Mouse (Mus musculus): ENCODE data around the gene Dync1h1. TPM values are rescaled to one million over a fixed set of nuclear protein-coding genes. Genes with fewer than 3 reads are reported as not detected.
"Not testable (repeated sequence)": the region's sequence is repeated elsewhere in the genome, so short reads cannot be mapped to it uniquely, and the experiment has no call there.

The Dync1h1 gene
- polyA plus RNA-seq, 1 experiment from 2014 or later, result 41.9 TPM

DNA sequence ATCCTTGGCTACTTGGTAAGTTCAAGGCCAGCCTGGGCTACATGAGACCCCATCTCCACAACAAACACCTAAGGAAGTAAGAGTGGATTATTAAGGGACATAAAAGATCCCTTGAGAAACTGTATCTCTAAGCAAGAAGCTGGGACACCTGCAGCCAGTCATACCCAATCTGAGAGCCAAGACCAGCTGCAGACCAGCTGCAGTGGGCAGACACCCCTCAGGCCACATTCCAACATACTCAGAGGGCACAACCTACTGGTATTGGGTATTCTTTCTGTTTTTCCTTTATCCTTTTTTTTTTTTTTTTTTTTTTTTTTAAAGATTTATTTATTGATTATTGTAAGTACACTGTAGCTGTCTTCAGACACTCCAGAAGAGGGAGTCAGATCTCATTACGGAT, 82.3 kb downstream of the Dync1h1 start:
- H3K27me3 ChIP-seq (ENCODE audit: control insufficient read depth, insufficient read depth, low read depth, low read length), result no peaks in the 10 kb centered on the region
- no peak overlapping the region for H3K4me3 ChIP-seq (ENCODE audit: low read length)
- no CpG with 5 or more reads among the region's 1 CpGs for whole genome bisulfite sequencing
- no peak overlapping the region for H3K27ac ChIP-seq (ENCODE audit: low read length)
- no peak overlapping the region for H3K4me2 ChIP-seq (ENCODE audit: low read depth, low read length)
- peaks cover 5% of the 10 kb centered on the region for H3K4me1 ChIP-seq (replicated peaks; ENCODE audit: control insufficient read depth, insufficient read depth, low read length)
- 0 out of 2 replicates have a peak, but pooled peaks cover 2% of the 10 kb centered on the region for H3K36me3 ChIP-seq (ENCODE audit: control insufficient read depth, insufficient read depth, low read length)
- ATAC-seq (ENCODE audit: low read depth), result no peak
- H3K9me3 ChIP-seq (ENCODE audit: control insufficient read depth, low read length), result no peaks in the 10 kb centered on the region
- no peak overlapping the region for H3K9ac ChIP-seq (ENCODE audit: low read length)

GRCm38 (mm10) chr12:110687894-110688734, 86.9 kb downstream of the Dync1h1 start:
- Histone ChIP-seq H3K4me2 (ENCODE audit: low read depth, low read length) (no peak overlapping the region), H3K9ac (ENCODE audit: low read length) (no peak overlapping the region), H3K4me3 (ENCODE audit: low read length) (no peak overlapping the region), H3K9me3 (ENCODE audit: control insufficient read depth, low read length) (no peaks in the 10 kb centered on the region), H3K4me1 (replicated peaks; ENCODE audit: control insufficient read depth, insufficient read depth, low read length) (peaks cover 5% of the 10 kb centered on the region; the same call in 1 of the 2 replicates), H3K36me3 (ENCODE audit: control insufficient read depth, insufficient read depth, low read length) (peaks cover 23% of the 10 kb centered on the region), H3K27ac (ENCODE audit: low read length) (peak overlapping the region; percentile 48), H3K27me3 (ENCODE audit: control insufficient read depth, insufficient read depth, low read depth, low read length) (no peaks in the 10 kb centered on the region)
- 49% methylated on average over 12 of the region's 12 CpGs for WGBS
- peak; percentile 83 for ATAC-seq (ENCODE audit: low read depth)

DNA sequence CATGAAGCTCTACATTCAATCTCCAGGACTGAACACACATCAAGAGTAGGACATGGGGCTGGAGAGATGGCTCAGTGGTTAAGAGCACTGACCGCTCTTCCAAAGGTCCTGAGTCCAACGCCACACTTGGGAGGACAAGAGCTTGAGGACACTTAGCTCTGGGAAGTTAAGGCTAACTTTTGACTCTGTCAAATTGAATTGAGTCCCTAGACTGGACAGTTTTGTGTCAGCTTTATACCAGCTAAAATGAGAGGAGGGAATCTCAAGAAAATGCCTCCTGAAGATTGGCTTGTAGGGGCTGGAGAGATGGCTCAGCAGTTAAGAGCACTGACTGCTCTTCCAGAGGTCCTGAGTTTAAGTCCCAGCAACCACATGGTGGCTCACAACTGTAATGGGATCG, 87.7 kb downstream of the Dync1h1 start:
- not testable (repeated sequence) for H3K4me3 ChIP-seq (ENCODE audit: low read length); H3K27ac ChIP-seq (ENCODE audit: low read length); H3K4me2 ChIP-seq (ENCODE audit: low read depth, low read length); H3K9me3 ChIP-seq (ENCODE audit: control insufficient read depth, low read length); H3K4me1 ChIP-seq (replicated peaks; ENCODE audit: control insufficient read depth, insufficient read depth, low read length); H3K9ac ChIP-seq (ENCODE audit: low read length); ATAC-seq (ENCODE audit: low read depth); H3K27me3 ChIP-seq (ENCODE audit: control insufficient read depth, insufficient read depth, low read depth, low read length)
- peaks cover 25% of the 10 kb centered on the region for H3K36me3 ChIP-seq (ENCODE audit: control insufficient read depth, insufficient read depth, low read length)
- 90% methylated on average over 3 of the region's 3 CpGs for WGBS

- Histone ChIP-seq H3K36me3 (ENCODE audit: control insufficient read depth, insufficient read depth, low read length) (peaks cover 32% of the 10 kb centered on the region), H3K27ac (ENCODE audit: low read length) (no peak overlapping the region), H3K4me3 (ENCODE audit: low read length) (no peak overlapping the region), H3K4me1 (replicated peaks; ENCODE audit: control insufficient read depth, insufficient read depth, low read length) (peaks cover 13% of the 10 kb centered on the region), H3K9ac (ENCODE audit: low read length) (no peak overlapping the region), H3K27me3 (ENCODE audit: control insufficient read depth, insufficient read depth, low read depth, low read length) (no peaks in the 10 kb centered on the region), H3K4me2 (ENCODE audit: low read depth, low read length) (no peak overlapping the region), H3K9me3 (ENCODE audit: control insufficient read depth, low read length) (no peaks in the 10 kb centered on the region)
- WGBS, result 85% methylated on average over 6 of the region's 6 CpGs
- ATAC-seq (ENCODE audit: low read depth), result no peak
Observed at GRCm38 (mm10) chr12:110689919-110690643, 88.8 kb downstream of the Dync1h1 start.

DNA sequence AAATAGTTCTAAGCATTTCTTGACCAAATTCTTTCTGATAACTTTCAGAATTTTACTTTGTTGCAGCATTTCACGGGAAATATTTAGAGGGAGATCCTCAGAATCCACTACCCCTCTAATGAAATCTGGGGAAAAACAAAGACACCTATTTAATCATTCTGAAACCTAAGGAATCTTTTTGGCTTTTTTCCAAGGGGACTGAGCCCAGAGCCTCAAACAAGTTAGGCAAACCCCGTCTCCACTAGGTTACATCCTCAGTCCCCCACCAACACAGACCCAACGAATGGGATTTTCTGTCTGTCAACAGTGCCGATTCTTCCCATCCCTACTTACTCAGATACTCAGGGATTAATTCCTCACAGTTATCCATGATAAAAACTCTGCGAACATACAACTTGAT, 92.1 kb downstream of the Dync1h1 start:
- H3K9me3 ChIP-seq (ENCODE audit: control insufficient read depth, low read length); ATAC-seq (ENCODE audit: low read depth); H3K4me3 ChIP-seq (ENCODE audit: low read length); H3K4me2 ChIP-seq (ENCODE audit: low read depth, low read length); H3K27me3 ChIP-seq (ENCODE audit: control insufficient read depth, insufficient read depth, low read depth, low read length); H3K27ac ChIP-seq (ENCODE audit: low read length): not testable (repeated sequence)
- Histone ChIP-seq H3K9ac (ENCODE audit: low read length) (peak overlapping the region; percentile 15; the same call in 1 of the 2 replicates), H3K36me3 (ENCODE audit: control insufficient read depth, insufficient read depth, low read length) (peaks cover 29% of the 10 kb centered on the region), H3K4me1 (replicated peaks; ENCODE audit: control insufficient read depth, insufficient read depth, low read length) (peaks cover 12% of the 10 kb centered on the region)
- WGBS, result 36% methylated on average over 5 of the region's 5 CpGs

- under 1% methylated on average over 52 of the region's 55 CpGs for WGBS
- Histone ChIP-seq H3K4me2 (ENCODE audit: low read depth, low read length) (peak overlapping the region; percentile 65), H3K9me3 (ENCODE audit: control insufficient read depth, low read length) (no peaks in the 10 kb centered on the region), H3K9ac (ENCODE audit: low read length) (peak overlapping the region; percentile 100), H3K27ac (ENCODE audit: low read length) (peak overlapping the region; percentile 93), H3K36me3 (ENCODE audit: control insufficient read depth, insufficient read depth, low read length) (peaks cover 18% of the 10 kb centered on the region), H3K4me3 (ENCODE audit: low read length) (peak overlapping the region; percentile 99), H3K27me3 (ENCODE audit: control insufficient read depth, insufficient read depth, low read depth, low read length) (no peaks in the 10 kb centered on the region), H3K4me1 (replicated peaks; ENCODE audit: control insufficient read depth, insufficient read depth, low read length) (peaks cover 12% of the 10 kb centered on the region)
- peak; percentile 58 for ATAC-seq (ENCODE audit: low read depth)
Observed at GRCm38 (mm10) chr12:110695676-110696171, 94.5 kb downstream of the Dync1h1 start.

- H3K27me3 ChIP-seq (ENCODE audit: control insufficient read depth, insufficient read depth, low read depth, low read length), result no peaks in the 10 kb centered on the region
- peaks cover 12% of the 10 kb centered on the region for H3K4me1 ChIP-seq (replicated peaks; ENCODE audit: control insufficient read depth, insufficient read depth, low read length)
Observed at GRCm38 (mm10) chr12:110696173-110696974, 95.1 kb downstream of the Dync1h1 start.

DNA sequence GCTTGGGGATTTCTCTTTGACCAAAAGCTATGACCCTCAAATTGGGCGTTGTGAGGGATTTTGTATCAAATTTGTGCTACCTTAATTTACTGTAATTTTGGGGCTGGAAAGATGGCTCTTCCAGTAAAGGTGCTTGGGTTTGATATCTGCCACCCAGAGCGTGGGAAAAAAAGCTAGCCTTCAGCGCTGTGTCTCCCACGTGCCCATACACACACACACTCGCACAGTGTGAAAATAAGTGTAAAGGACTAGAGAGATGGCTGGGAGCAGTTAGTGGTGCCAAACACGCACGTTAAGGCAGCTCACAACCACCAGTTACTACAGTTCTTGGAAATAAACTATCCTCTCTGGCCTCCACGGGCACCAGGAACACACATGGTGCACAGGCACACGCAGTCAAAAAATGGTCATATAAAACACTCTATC, 95.7 kb downstream of the Dync1h1 start:
- Histone ChIP-seq H3K4me1 (replicated peaks; ENCODE audit: control insufficient read depth, insufficient read depth, low read length) (peaks cover 12% of the 10 kb centered on the region), H3K9me3 (ENCODE audit: control insufficient read depth, low read length) (no peaks in the 10 kb centered on the region), H3K4me2 (ENCODE audit: low read depth, low read length) (peak overlapping the region; percentile 91), H3K9ac (ENCODE audit: low read length) (peak overlapping the region; percentile 92), H3K36me3 (ENCODE audit: control insufficient read depth, insufficient read depth, low read length) (peaks cover 13% of the 10 kb centered on the region), H3K27me3 (ENCODE audit: control insufficient read depth, insufficient read depth, low read depth, low read length) (no peaks in the 10 kb centered on the region), H3K27ac (ENCODE audit: low read length) (peak overlapping the region; percentile 87), H3K4me3 (ENCODE audit: low read length) (peak overlapping the region; percentile 99)
- ATAC-seq (ENCODE audit: low read depth), result no peak
- 41% methylated on average over 9 of the region's 9 CpGs for WGBS

More at GRCm38 (mm10) chr12:110696173-110696974, 95.1 kb downstream of the Dync1h1 start:
- Histone ChIP-seq H3K4me2 (ENCODE audit: low read depth, low read length) (peak overlapping the region; percentile 91), H3K36me3 (ENCODE audit: control insufficient read depth, insufficient read depth, low read length) (peaks cover 17% of the 10 kb centered on the region), H3K4me3 (ENCODE audit: low read length) (peak overlapping the region; percentile 99), H3K9me3 (ENCODE audit: control insufficient read depth, low read length) (no peaks in the 10 kb centered on the region), H3K9ac (ENCODE audit: low read length) (peak overlapping the region; percentile 100), H3K27ac (ENCODE audit: low read length) (peak overlapping the region; percentile 93)
- peak; percentile 96 for ATAC-seq (ENCODE audit: low read depth)
- WGBS, result under 1% methylated on average over 73 of the region's 89 CpGs

All from lung, embryonic 16.5 days (tissue).